Mouse (Mus musculus): ENCODE measurements at regions not wholly inside any gene's neighbourhood (a gene's known extent, or its start where the extent isn't known, plus 50 kb on each side); places are given as distances from the start of the nearest gene placed in this dataset.

GRCm38 (mm10) chr10:67819534-67819933 lies 92.9 kb downstream of the Zfp365 start:
- no peak for TF ChIP-seq CTCF (IDR thresholded peaks at IDR 0.05; ENCODE audit: low read depth)
- TF ChIP-seq EP300 (IDR thresholded peaks at IDR 0.05; ENCODE audit: low read depth), result no peak
- no peaks in the 10 kb centered on the region for H3K4me1 ChIP-seq (replicated peaks; ENCODE audit: control insufficient read depth in 2 of 2, insufficient read depth in 2 of 2, low read length in 1 of 2)
- H3K4me2 ChIP-seq (ENCODE audit: low read depth), result no peak overlapping the region
- H3K4me3 ChIP-seq (ENCODE audit: insufficient read depth in 1 of 2, low read depth in 2 of 2, low read length in 2 of 2), result no peak overlapping the region
- H3K36me3 ChIP-seq (replicated peaks; ENCODE audit: control insufficient read depth, insufficient read depth, low read depth), result no peaks in the 10 kb centered on the region
- H3K9me3 ChIP-seq (ENCODE audit: control insufficient read depth, low read length), result no peaks in the 10 kb centered on the region
- no peak for DNase-seq (ENCODE audit: low read depth in 3 of 3, low spot score in 3 of 3)
- H3K27me3 ChIP-seq (ENCODE audit: control insufficient read depth, insufficient read depth, low read length), result no peaks in the 10 kb centered on the region
- H3K27ac ChIP-seq, result no peak overlapping the region
- no peak overlapping the region for H3K9ac ChIP-seq (replicated peaks)
- WGBS (ENCODE audit: insufficient replicate concordance), result 76% methylated on average over 8 of the region's 8 CpGs
- ATAC-seq (ENCODE audit: insufficient read depth), result no peak

- H3K9ac ChIP-seq (replicated peaks), result no peak overlapping the region
- H3K4me2 ChIP-seq (ENCODE audit: low read depth), result no peak overlapping the region
- H3K27me3 ChIP-seq (ENCODE audit: control insufficient read depth, insufficient read depth, low read length), result no peaks in the 10 kb centered on the region
- no peaks in the 10 kb centered on the region for H3K9me3 ChIP-seq (ENCODE audit: control insufficient read depth, low read length)
- H3K4me1 ChIP-seq (replicated peaks; ENCODE audit: control insufficient read depth in 2 of 2, insufficient read depth in 2 of 2, low read length in 1 of 2), result no peaks in the 10 kb centered on the region
- no peak overlapping the region for H3K27ac ChIP-seq
- ATAC-seq (ENCODE audit: insufficient read depth), result no peak
- TF ChIP-seq CTCF (IDR thresholded peaks at IDR 0.05; ENCODE audit: low read depth) (no peak), EP300 (IDR thresholded peaks at IDR 0.05; ENCODE audit: low read depth) (no peak)
- WGBS (ENCODE audit: insufficient replicate concordance), result 35% methylated on average over 4 of the region's 4 CpGs
- H3K4me3 ChIP-seq (ENCODE audit: insufficient read depth in 1 of 2, low read depth in 2 of 2, low read length in 2 of 2), result no peak overlapping the region
- no peaks in the 10 kb centered on the region for H3K36me3 ChIP-seq (replicated peaks; ENCODE audit: control insufficient read depth, insufficient read depth, low read depth)
- no peak for DNase-seq (ENCODE audit: low read depth in 3 of 3, low spot score in 3 of 3)
Observed at GRCm38 (mm10) chr10:67813901-67814300, 98.6 kb downstream of the Zfp365 start.

GRCm38 (mm10) chr10:67805131-67805530 lies 107.3 kb downstream of the Zfp365 start:
- 34% methylated on average over 4 of the region's 4 CpGs for WGBS (ENCODE audit: insufficient replicate concordance)
- no peak overlapping the region for H3K9ac ChIP-seq (replicated peaks)
- TF ChIP-seq CTCF (IDR thresholded peaks at IDR 0.05; ENCODE audit: low read depth) (0 out of 2 replicates have a peak, but pooled peaks have one; percentile 18), EP300 (IDR thresholded peaks at IDR 0.05; ENCODE audit: low read depth) (no peak)
- ATAC-seq (ENCODE audit: insufficient read depth) (no peak), DNase-seq (ENCODE audit: low read depth in 3 of 3, low spot score in 3 of 3) (no peak)
- H3K27ac ChIP-seq, result no peak overlapping the region
- no peak overlapping the region for H3K4me3 ChIP-seq (ENCODE audit: insufficient read depth in 1 of 2, low read depth in 2 of 2, low read length in 2 of 2)
- no peak overlapping the region for H3K4me2 ChIP-seq (ENCODE audit: low read depth)
- no peaks in the 10 kb centered on the region for H3K4me1 ChIP-seq (replicated peaks; ENCODE audit: control insufficient read depth in 2 of 2, insufficient read depth in 2 of 2, low read length in 1 of 2)
- H3K36me3 ChIP-seq (replicated peaks; ENCODE audit: control insufficient read depth, insufficient read depth, low read depth), result no peaks in the 10 kb centered on the region
- no peaks in the 10 kb centered on the region; the same call in 1 of the 2 replicates for H3K9me3 ChIP-seq (ENCODE audit: control insufficient read depth, low read length)
- no peaks in the 10 kb centered on the region for H3K27me3 ChIP-seq (ENCODE audit: control insufficient read depth, insufficient read depth, low read length)

- H3K9me3 ChIP-seq (ENCODE audit: control insufficient read depth, low read length), result no peaks in the 10 kb centered on the region; the same call in 1 of the 2 replicates
- no peak overlapping the region for H3K27ac ChIP-seq
- H3K4me3 ChIP-seq (ENCODE audit: insufficient read depth in 1 of 2, low read depth in 2 of 2, low read length in 2 of 2), result no peak overlapping the region
- no peaks in the 10 kb centered on the region for H3K27me3 ChIP-seq (ENCODE audit: control insufficient read depth, insufficient read depth, low read length)
- ATAC-seq (ENCODE audit: insufficient read depth), result no peak
- TF ChIP-seq CTCF (IDR thresholded peaks at IDR 0.05; ENCODE audit: low read depth), result no peak
- no peak for TF ChIP-seq EP300 (IDR thresholded peaks at IDR 0.05; ENCODE audit: low read depth)
- H3K36me3 ChIP-seq (replicated peaks; ENCODE audit: control insufficient read depth, insufficient read depth, low read depth), result no peaks in the 10 kb centered on the region
- 13% methylated on average over 12 of the region's 12 CpGs for WGBS (ENCODE audit: insufficient replicate concordance)
- no peak overlapping the region for H3K4me2 ChIP-seq (ENCODE audit: low read depth)
- DNase-seq (ENCODE audit: low read depth in 3 of 3, low spot score in 3 of 3), result no peak
- no peaks in the 10 kb centered on the region for H3K4me1 ChIP-seq (replicated peaks; ENCODE audit: control insufficient read depth in 2 of 2, insufficient read depth in 2 of 2, low read length in 1 of 2)
- no peak overlapping the region for H3K9ac ChIP-seq (replicated peaks)
Observed at GRCm38 (mm10) chr10:67804637-67805036, 107.8 kb downstream of the Zfp365 start.

- ATAC-seq (ENCODE audit: insufficient read depth) (no peak), DNase-seq (ENCODE audit: low read depth in 3 of 3, low spot score in 3 of 3) (peak in 1 of 3 experiments; percentile 7)
- Histone ChIP-seq H3K4me2 (ENCODE audit: low read depth) (no peak overlapping the region), H3K27me3 (ENCODE audit: control insufficient read depth, insufficient read depth, low read length) (no peaks in the 10 kb centered on the region), H3K27ac (no peak overlapping the region), H3K9ac (replicated peaks) (no peak overlapping the region), H3K4me1 (replicated peaks; ENCODE audit: control insufficient read depth in 2 of 2, insufficient read depth in 2 of 2, low read length in 1 of 2) (no peaks in the 10 kb centered on the region), H3K9me3 (ENCODE audit: control insufficient read depth, low read length) (no peaks in the 10 kb centered on the region; the same call in 1 of the 2 replicates), H3K4me3 (ENCODE audit: insufficient read depth in 1 of 2, low read depth in 2 of 2, low read length in 2 of 2) (no peak overlapping the region), H3K36me3 (replicated peaks; ENCODE audit: control insufficient read depth, insufficient read depth, low read depth) (no peaks in the 10 kb centered on the region)
- 71% methylated on average over 8 of the region's 8 CpGs for WGBS (ENCODE audit: insufficient replicate concordance)
- TF ChIP-seq CTCF (IDR thresholded peaks at IDR 0.05; ENCODE audit: low read depth) (no peak), EP300 (IDR thresholded peaks at IDR 0.05; ENCODE audit: low read depth) (no peak)
Observed at GRCm38 (mm10) chr10:67802156-67802555, 110.3 kb downstream of the Zfp365 start.

Data from liver, embryonic 14.5 days (tissue).